Mouse (Mus musculus): Measurements from ENCODE around the gene Vti1a.

DNA sequence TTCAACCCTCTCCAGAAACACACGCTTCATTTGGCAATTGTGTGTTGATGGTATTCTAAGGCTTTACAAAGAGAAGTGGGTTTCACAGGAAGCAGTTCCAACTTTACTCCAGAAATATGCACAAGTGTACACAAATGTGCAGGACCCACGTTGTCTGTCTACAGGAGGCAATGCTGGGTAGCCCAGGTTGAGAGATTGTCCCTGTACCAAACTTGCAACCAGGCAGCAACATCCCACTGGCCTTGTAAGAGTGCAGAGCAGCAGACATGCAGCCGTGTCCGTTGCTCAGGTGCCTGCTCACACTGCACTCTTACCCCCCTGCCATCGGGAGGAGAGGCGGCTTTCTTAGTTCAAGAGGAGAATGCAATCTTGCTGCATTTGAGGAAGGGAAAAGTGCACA is 133.4 kb downstream of the Vti1a start:
- no peak for TF ChIP-seq CTCF (IDR thresholded peaks at IDR 0.05; ENCODE audit: low read depth, low read length)
- TF ChIP-seq GATA1 (IDR thresholded peaks at IDR 0.05; ENCODE audit: borderline replicate concordance, low read length): no peak
- no peak for TF ChIP-seq POLR2AphosphoS5 (IDR thresholded peaks at IDR 0.05; ENCODE audit: insufficient replicate concordance, low read depth, low read length)
- TF ChIP-seq GATA2 (IDR thresholded peaks at IDR 0.05; ENCODE audit: borderline replicate concordance, low read depth, low read length): no peak
- TF ChIP-seq TAL1 (conservative IDR thresholded peaks at IDR 0.05; ENCODE audit: low read depth, low read length): no peak
